Comparison of ENCODE assay signal across 8 mouse cellular contexts in the genomic region with DNA sequence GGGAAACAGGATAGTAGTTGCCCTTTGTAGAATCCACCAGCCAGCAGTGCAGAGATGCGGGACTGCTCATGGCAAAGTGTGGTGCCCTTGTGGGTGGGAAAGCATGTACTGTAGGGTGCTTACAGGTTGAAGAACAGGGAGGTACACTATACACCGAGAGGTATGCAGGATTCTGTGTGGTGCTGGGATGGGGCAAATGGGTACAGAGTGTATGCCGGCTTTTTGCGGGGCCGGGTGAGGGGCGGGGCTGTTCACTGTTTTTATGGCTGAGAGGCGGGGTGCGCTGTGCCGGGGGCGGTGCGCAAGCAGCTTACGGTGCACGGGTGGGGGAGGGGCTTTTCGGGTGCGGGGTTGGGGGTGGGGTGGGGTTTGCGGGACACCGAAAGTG. TPM values are rescaled to one million over a fixed set of nuclear protein-coding genes. Genes with fewer than 3 reads are reported as not detected.
DNase-seq lines count a peak whose midpoint lies in the region; ATAC-seq and TF ChIP-seq lines count a peak whose summit lies in the region.

A gene (plus strand): TSS at position 16 of the 388 bp plus-strand sequence.

- H3K4me1 ChIP-seq in kidney, embryonic 14.5 days (ENCODE audit: control insufficient read depth, insufficient read depth, low read length): peaks cover 34% of the 10 kb centered on the region
- H3K4me1 ChIP-seq in heart, embryonic 13.5 days: peaks cover 73% of the 10 kb centered on the region
- H3K4me1 ChIP-seq in liver, embryonic 13.5 days (replicated peaks): peaks cover 72% of the 10 kb centered on the region
- H3K4me1 ChIP-seq in stomach, postnatal 0 days (replicated peaks; ENCODE audit: control insufficient read depth, insufficient read depth): peaks cover 12% of the 10 kb centered on the region

- in situ Hi-C loops in Patski (cut with MboI; ENCODE audit: low pct_unique_long_range_greater_than_20kb): no loop called here

- no peaks in the 10 kb centered on the region for H3K9me3 ChIP-seq in kidney, embryonic 14.5 days (ENCODE audit: control insufficient read depth, low read length)
- H3K9me3 ChIP-seq in heart, embryonic 13.5 days: no peaks in the 10 kb centered on the region
- no peaks in the 10 kb centered on the region for H3K9me3 ChIP-seq in liver, embryonic 13.5 days (replicated peaks)
- H3K9me3 ChIP-seq in stomach, postnatal 0 days (ENCODE audit: control insufficient read depth, low read length): no peaks in the 10 kb centered on the region

- H3K4me2 ChIP-seq in kidney, embryonic 14.5 days (replicated peaks; ENCODE audit: low read depth, low read length): peak within 1 kb of the TSS; percentile 73
- H3K4me2 ChIP-seq in heart, embryonic 13.5 days: peak within 1 kb of the TSS; percentile 77
- peak within 1 kb of the TSS; percentile 86 for H3K4me2 ChIP-seq in liver, embryonic 13.5 days
- peak within 1 kb of the TSS; percentile 86 for H3K4me2 ChIP-seq in stomach, postnatal 0 days (replicated peaks; ENCODE audit: low read depth)

- no peak for TF ChIP-seq EP300 in stomach, postnatal 0 days (optimal IDR thresholded peaks at IDR 0.05)

- H3K27ac ChIP-seq in kidney, embryonic 14.5 days (ENCODE audit: low read depth, low read length): peak within 1 kb of the TSS; percentile 94
- peak within 1 kb of the TSS; percentile 96 for H3K27ac ChIP-seq in heart, embryonic 13.5 days (replicated peaks)
- peak within 1 kb of the TSS; percentile 88 for H3K27ac ChIP-seq in liver, embryonic 13.5 days
- peak within 1 kb of the TSS; percentile 97 for H3K27ac ChIP-seq in stomach, postnatal 0 days (replicated peaks)

- no peaks in the 10 kb centered on the region for H3K27me3 ChIP-seq in kidney, embryonic 14.5 days (ENCODE audit: control insufficient read depth, insufficient read depth, low read length)
- H3K27me3 ChIP-seq in Patski: peaks cover 13% of the 10 kb centered on the region
- no peaks in the 10 kb centered on the region for H3K27me3 ChIP-seq in heart, embryonic 13.5 days (replicated peaks)
- peaks cover 21% of the 10 kb centered on the region for H3K27me3 ChIP-seq in liver, embryonic 13.5 days
- no peaks in the 10 kb centered on the region for H3K27me3 ChIP-seq in stomach, postnatal 0 days (ENCODE audit: control insufficient read depth, insufficient read depth, low read length)

- no peak for DNase-seq in kidney, adult 11 months
- no peak for DNase-seq in Patski (ENCODE audit: low read depth, low spot score)
- DNase-seq in liver, embryonic 13.5 days: no peak
- DNase-seq in stomach, postnatal 0 days (ENCODE audit: low spot score): no peak
- no peak for DNase-seq in ovary, postnatal 36 days (ENCODE audit: low spot score)
- no peak for DNase-seq in Muller cell, postnatal 12 days (ENCODE audit: inconsistent ontology term)

- H3K4me3 ChIP-seq in kidney, embryonic 14.5 days (ENCODE audit: low read length): peak within 1 kb of the TSS; percentile 62
- peak within 1 kb of the TSS; percentile 69 for H3K4me3 ChIP-seq in heart, embryonic 13.5 days
- peak within 1 kb of the TSS; percentile 84 for H3K4me3 ChIP-seq in liver, embryonic 13.5 days (replicated peaks)
- H3K4me3 ChIP-seq in stomach, postnatal 0 days (ENCODE audit: low read depth, low read length): peak within 1 kb of the TSS; percentile 62

- 0 out of 2 replicates have a peak, but pooled peaks cover 4% of the 10 kb centered on the region for H3K36me3 ChIP-seq in kidney, embryonic 14.5 days (ENCODE audit: control insufficient read depth, insufficient read depth, low read length)
- peaks cover 16% of the 10 kb centered on the region for H3K36me3 ChIP-seq in heart, embryonic 13.5 days
- peaks cover 19% of the 10 kb centered on the region for H3K36me3 ChIP-seq in liver, embryonic 13.5 days
- no peaks in the 10 kb centered on the region for H3K36me3 ChIP-seq in stomach, postnatal 0 days (ENCODE audit: control insufficient read depth, insufficient read depth, low read length)

- CTCF ChIA-PET in Patski (lab: Charles Lee): no interaction called here

- ATAC-seq in kidney, embryonic 14.5 days (ENCODE audit: low FRiP score, low TSS enrichment): peak; percentile 45
- ATAC-seq in Patski: peak; percentile 13
- ATAC-seq in heart, embryonic 13.5 days (ENCODE audit: extremely low read depth, insufficient number of reproducible peaks, low FRiP score, low TSS enrichment): peak; percentile 23; the same call in 1 of the 2 replicates
- peak; percentile 37; the same call in 1 of the 2 replicates for ATAC-seq in liver, embryonic 13.5 days (ENCODE audit: low read depth)
- ATAC-seq in stomach, postnatal 0 days (ENCODE audit: low FRiP score, low TSS enrichment): peak; percentile 36

- peak within 1 kb of the TSS; percentile 76 for H3K9ac ChIP-seq in kidney, embryonic 14.5 days (ENCODE audit: low read depth, low read length)
- H3K9ac ChIP-seq in heart, embryonic 13.5 days: peak within 1 kb of the TSS; percentile 89
- peak within 1 kb of the TSS; percentile 84 for H3K9ac ChIP-seq in liver, embryonic 13.5 days
- peak within 1 kb of the TSS; percentile 79 for H3K9ac ChIP-seq in stomach, postnatal 0 days (ENCODE audit: low read length)

- 4% methylated on average over 17 of the region's 17 CpGs for WGBS in kidney, embryonic 14.5 days
- 6% methylated on average over 17 of the region's 17 CpGs for WGBS in heart, embryonic 13.5 days
- WGBS in liver, embryonic 13.5 days (ENCODE audit: insufficient replicate concordance): 5% methylated on average over 17 of the region's 17 CpGs
- 4% methylated on average over 12 of the region's 17 CpGs for WGBS in stomach, postnatal 0 days

- POLR2A ChIA-PET in Patski (lab: Charles Lee): no interaction called here

- no peak for TF ChIP-seq CTCF in Patski (IDR thresholded peaks at IDR 0.05)
- TF ChIP-seq CTCF in stomach, postnatal 0 days (IDR thresholded peaks at IDR 0.05; ENCODE audit: low read depth): no peak

RNA-seq across cellular contexts. Expression of the gene that starts here (rescaled TPM):
- polyA plus RNA-seq in kidney, embryonic 14.5 days (2014; fragmentation: Nextera tagmentation; extraction: Ambion mirVana): 30.3 and 33.4 TPM in 2 replicates
- polyA plus RNA-seq in Patski (2021): 6.9 TPM
- 15.6 and 17.7 TPM in 2 replicates for polyA plus RNA-seq in heart, embryonic 13.5 days (2015; fragmentation: Nextera tagmentation; extraction: Ambion mirVana)
- polyA plus RNA-seq in liver, embryonic 13.5 days (2015; fragmentation: Nextera tagmentation; extraction: Ambion mirVana): 11.3 and 12.2 TPM in 2 replicates
- polyA plus RNA-seq in stomach, postnatal 0 days (2015; fragmentation: Nextera tagmentation; extraction: Ambion mirVana): 17.7 and 19.4 TPM in 2 replicates
